Mouse (Mus musculus) liver, embryonic 18 days (tissue): ENCODE results near the gene Gm14744. TPM values are rescaled to one million over a fixed set of nuclear protein-coding genes. Genes with fewer than 3 reads are reported as not detected.

ENCODE experiments used
- polyA plus RNA-seq: library from polyadenylated mRNA; depleted of rRNA; stranded (reverse); fragments of >200 nt; gene quantifications from 2 replicates; pipeline ENCODE4 v1.2.3, GENCODE M21; 2012; rRNA removed

Gene Gm14744
- not detected in 2 replicates for polyA plus RNA-seq

GRCm38 (mm10) chrX:77864458-77864857, at the start of gene Gm14744:
Gene Gm14744 (plus strand): TSS chrX:77864758.

DNA sequence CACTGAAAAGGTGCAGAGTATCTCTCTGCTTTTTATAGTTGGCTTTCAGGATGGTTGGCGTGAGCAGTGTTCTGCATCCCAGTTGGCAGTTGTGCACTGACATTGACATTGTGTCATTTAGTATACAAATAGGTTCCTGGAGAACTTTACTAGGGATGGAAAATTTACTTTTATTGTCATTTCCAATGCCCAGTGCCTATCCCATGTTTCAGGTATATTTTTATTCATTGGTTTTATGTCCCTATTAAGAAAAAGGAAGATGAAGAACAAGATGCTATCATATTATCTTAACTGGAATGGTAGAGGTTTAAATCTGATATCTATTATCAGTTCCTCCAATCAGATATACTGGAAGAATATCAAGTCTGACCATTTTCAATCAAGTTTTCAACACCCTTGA, 11.0 kb upstream of the Gm14744 start, which contains the start of gene Pbsn:
Gene Pbsn (minus strand): TSS at position 101 of the 400 bp plus-strand sequence.

Other genes starting within 250 kb of the Gm14744 start
- gene Prkx, start 68.5 kb upstream of the Gm14744 start, polyA plus RNA-seq, result 1.2 and 1.3 TPM in 2 replicates
- gene Pbsn, start 11.1 kb upstream of the Gm14744 start, polyA plus RNA-seq, result not detected in 2 replicates
- not detected in 2 replicates for gene 5430402E10Rik, start 60.3 kb downstream of the Gm14744 start, polyA plus RNA-seq
- gene Obp1a, start 226.6 kb downstream of the Gm14744 start, polyA plus RNA-seq, result not detected in 2 replicates